Mouse (Mus musculus): ENCODE results near the gene Osr1.

DNA sequence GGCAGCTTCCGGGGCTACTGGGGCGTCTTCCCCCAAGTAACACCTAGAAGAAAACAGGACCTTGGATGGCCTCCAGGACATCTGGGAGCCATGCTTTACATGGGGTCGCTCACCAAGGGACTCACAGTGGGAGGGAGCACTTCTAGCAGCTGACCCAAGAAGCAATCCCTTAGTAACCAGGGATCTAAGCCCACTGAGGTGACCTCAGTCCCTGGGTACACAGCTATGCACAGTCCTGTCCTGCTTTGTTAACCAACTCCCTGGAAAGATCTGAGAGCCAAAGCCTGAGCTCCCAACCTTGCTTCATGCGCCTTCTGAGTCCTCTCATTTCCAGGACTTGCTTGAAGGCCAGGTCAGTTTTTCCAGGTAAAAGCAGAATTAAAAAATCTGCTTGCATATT lies 2.1 kb downstream of the Osr1 start:
- TF ChIP-seq CTCF (IDR thresholded peaks at IDR 0.05; ENCODE audit: low read depth, low read length) (no peak), POLR2A (IDR thresholded peaks at IDR 0.05; ENCODE audit: borderline replicate concordance, low read depth, low read length) (no peak)
